Mouse (Mus musculus) limb, embryonic 14.5 days (tissue): ENCODE measurements at regions not wholly inside any gene's neighbourhood (a gene's known extent, or its start where the extent isn't known, plus 50 kb on each side); places are given as distances from the start of the nearest gene placed in this dataset.
A peak's percentile ranks its signal among the peaks of the same experiment; 100 is the strongest.

Experiments used
- ATAC-seq: fragments of 200-750 bp; cut with Nextera tagmentation; 2 replicates; pipeline ENCODE4 v1.8.0; 2017; ENCODE audit warnings: low read depth, moderate number of reproducible peaks, moderate TSS enrichment; ENCODE audit not compliant: low FRiP score
- DNase-seq: peaks from one replicate; pipeline ENCODE4 v3.0.0-alpha.2; 2015; ENCODE audit warnings: low spot score
- H3K27ac ChIP-seq: fragments of 300-500 bp; sonication (generic); replicated peaks from 2 replicates; pipeline ENCODE4 v1.5.1; 2014; ENCODE audit warnings: low read depth, mild to moderate bottlenecking, low read length, moderate library complexity, mixed read lengths
- H3K27me3 ChIP-seq: fragments of 300-500 bp; sonication (generic); 2 replicates; pipeline ENCODE4 v1.6.1; 2014; ENCODE audit warnings: low read length, mixed read lengths; ENCODE audit not compliant: control insufficient read depth, insufficient read depth
- H3K36me3 ChIP-seq: fragments of 300-500 bp; sonication (generic); 2 replicates; pipeline ENCODE4 v1.6.1; 2014; ENCODE audit warnings: mild to moderate bottlenecking, low read length, moderate library complexity, mixed read lengths; ENCODE audit not compliant: control insufficient read depth, insufficient read depth
- H3K4me1 ChIP-seq: fragments of 300-500 bp; sonication (generic); 2 replicates; pipeline ENCODE4 v1.6.1; 2014; ENCODE audit warnings: antibody characterized with exemption, low read length, mixed read lengths; ENCODE audit not compliant: control insufficient read depth, insufficient read depth
- H3K4me2 ChIP-seq: fragments of 300-500 bp; sonication (generic); replicated peaks from 2 replicates; pipeline ENCODE4 v1.6.1; 2014; ENCODE audit warnings: low read depth, mild to moderate bottlenecking, low read length, moderate library complexity; ENCODE audit not compliant: severe bottlenecking
- H3K4me3 ChIP-seq: fragments of 300-500 bp; sonication (generic); replicated peaks from 2 replicates; pipeline ENCODE4 v1.5.1; 2014; ENCODE audit warnings: low read length
- H3K9ac ChIP-seq: fragments of 300-500 bp; sonication (generic); 2 replicates; pipeline ENCODE4 v1.6.1; 2014; ENCODE audit warnings: mild to moderate bottlenecking, low read depth, low read length, moderate library complexity; ENCODE audit not compliant: severe bottlenecking
- H3K9me3 ChIP-seq: fragments of 300-500 bp; sonication (generic); 2 replicates; pipeline ENCODE4 v1.6.1; 2016; ENCODE audit warnings: low read length; ENCODE audit not compliant: control insufficient read depth
- POLR2A ChIP-seq: fragments of 200-500 bp; IDR thresholded peaks from 2 replicates; pipeline ENCODE4 v1.8.0; 2012; ENCODE audit warnings: inconsistent platforms, mild to moderate bottlenecking, moderate library complexity, borderline replicate concordance; ENCODE audit not compliant: insufficient read depth, insufficient read length; ENCODE audit errors: extremely low read depth
- WGBS: fragments of 180-500 bp; shearing (Covaris S2); extraction: QIAGEN DNeasy Blood & Tissue Kit; methylation state at CpG from one replicate; pipeline ENCODE4 v1.1.7; 2014; 5-methylcytosine and 5-hydroxymethylcytosine counted together

DNA sequence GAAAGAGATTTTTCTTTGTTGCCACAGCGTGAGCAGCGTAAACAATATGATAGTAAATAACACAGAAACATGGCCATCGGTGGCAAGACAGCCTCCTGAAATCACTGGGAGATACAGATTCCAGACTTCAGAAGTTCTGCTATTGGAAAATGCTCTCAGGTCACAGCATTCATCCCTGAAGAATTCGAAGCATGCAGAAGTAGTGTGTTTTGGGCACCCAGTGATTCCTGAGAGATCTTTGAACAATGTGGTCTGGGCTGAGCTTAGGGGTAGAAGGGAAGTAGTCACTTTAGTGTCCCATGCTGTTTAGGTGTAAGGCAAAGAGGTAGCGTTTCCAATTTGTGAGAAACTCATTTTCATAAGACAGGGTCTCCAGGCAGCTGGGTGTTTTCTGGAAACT, 126.3 kb upstream of the Tom1l1 start:
- ATAC-seq, result no peak
- no peak for TF ChIP-seq POLR2A

DNA sequence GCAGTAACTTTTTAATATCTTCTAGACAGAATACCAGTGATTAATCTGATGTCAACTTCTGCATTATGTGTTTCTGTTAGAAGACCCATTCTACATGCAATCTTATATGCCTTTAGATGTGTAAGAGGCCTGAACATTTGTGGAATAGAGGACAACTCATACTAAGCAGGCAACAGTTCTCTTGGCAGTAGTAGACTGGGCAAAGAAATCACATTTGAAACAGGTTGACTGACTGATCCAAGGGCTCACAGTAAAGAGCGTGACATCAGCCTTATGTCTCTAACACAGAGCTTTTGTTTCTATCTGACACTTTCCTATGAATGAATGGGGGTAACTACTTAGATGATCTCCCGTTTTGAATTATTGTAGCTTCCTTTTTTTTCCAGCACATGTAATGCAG, 124.8 kb upstream of the Tom1l1 start:
- no peak overlapping the region for H3K4me3 ChIP-seq
- H3K27me3 ChIP-seq, result no peaks in the 10 kb centered on the region
- TF ChIP-seq POLR2A, result no peak
- no peak overlapping the region for H3K9ac ChIP-seq
- H3K9me3 ChIP-seq, result no peaks in the 10 kb centered on the region
- no peak overlapping the region for H3K4me2 ChIP-seq
- H3K36me3 ChIP-seq, result no peaks in the 10 kb centered on the region
- WGBS, result 91% methylated on average over 2 of the region's 2 CpGs
- ATAC-seq, result no peak
- DNase-seq, result no peak
- H3K4me1 ChIP-seq, result no peaks in the 10 kb centered on the region
- H3K27ac ChIP-seq, result no peak overlapping the region

More for the DNA sequence above, 126.3 kb upstream of the Tom1l1 start:
- Histone ChIP-seq H3K4me1 (no peaks in the 10 kb centered on the region), H3K9ac (no peak overlapping the region), H3K36me3 (no peaks in the 10 kb centered on the region), H3K27ac (no peak overlapping the region), H3K9me3 (no peaks in the 10 kb centered on the region), H3K4me2 (no peak overlapping the region), H3K27me3 (no peaks in the 10 kb centered on the region), H3K4me3 (no peak overlapping the region)
- WGBS, result 81% methylated on average over 5 of the region's 5 CpGs
- no peak for DNase-seq

DNA sequence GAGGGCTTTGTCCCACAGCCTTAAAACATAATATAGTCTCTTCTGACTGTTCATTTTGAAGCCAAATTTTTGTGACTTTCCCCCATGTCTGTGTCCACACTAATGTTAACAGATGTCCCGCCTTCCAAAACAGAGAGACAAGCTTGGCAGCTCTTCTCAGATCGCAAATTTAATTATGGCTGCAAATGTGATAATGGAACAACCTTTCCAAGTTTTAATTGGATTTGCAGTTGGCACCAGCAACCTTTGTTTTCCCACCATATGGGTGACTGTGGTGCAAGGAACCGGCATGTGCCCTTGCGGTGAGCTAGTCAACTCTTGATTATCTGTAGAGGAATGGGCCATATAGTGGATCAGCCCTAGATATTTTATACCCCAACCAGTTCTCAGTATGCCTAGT, 124.4 kb upstream of the Tom1l1 start:
- no peaks in the 10 kb centered on the region for H3K9me3 ChIP-seq
- H3K27me3 ChIP-seq, result no peaks in the 10 kb centered on the region
- no peak overlapping the region for H3K4me3 ChIP-seq
- no peaks in the 10 kb centered on the region for H3K4me1 ChIP-seq
- ATAC-seq (no peak), DNase-seq (no peak)
- WGBS, result 83% methylated on average over 4 of the region's 4 CpGs
- H3K4me2 ChIP-seq, result no peak overlapping the region
- H3K36me3 ChIP-seq, result no peaks in the 10 kb centered on the region
- TF ChIP-seq POLR2A, result no peak
- no peak overlapping the region for H3K27ac ChIP-seq
- H3K9ac ChIP-seq, result no peak overlapping the region

DNA sequence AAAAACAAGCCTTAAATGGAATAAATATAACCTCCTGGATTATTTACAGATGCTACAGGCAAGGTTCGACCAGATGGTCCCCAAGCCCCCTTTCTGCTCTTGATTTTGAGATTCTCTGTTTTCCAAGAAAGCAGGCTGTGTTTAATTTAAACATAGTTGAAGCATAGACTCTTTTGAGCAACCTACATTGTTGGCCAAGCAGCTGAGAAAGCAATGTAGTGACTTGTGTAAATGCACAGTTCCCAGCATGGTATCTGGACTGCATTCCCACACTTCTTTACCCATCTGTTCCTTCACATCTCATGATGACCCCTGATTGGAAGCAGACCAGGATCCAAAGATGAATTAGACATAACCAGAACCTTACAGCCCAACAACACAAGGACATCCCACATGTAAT, 120.3 kb upstream of the Tom1l1 start:
- 53% methylated on average over 1 of the region's 1 CpGs for WGBS
- no peaks in the 10 kb centered on the region for H3K9me3 ChIP-seq
- peak; percentile 21 for DNase-seq
- no peaks in the 10 kb centered on the region for H3K27me3 ChIP-seq
- no peaks in the 10 kb centered on the region for H3K4me1 ChIP-seq
- TF ChIP-seq POLR2A, result no peak
- H3K4me3 ChIP-seq, result no peak overlapping the region
- no peak overlapping the region for H3K27ac ChIP-seq
- ATAC-seq, result no peak
- no peak overlapping the region for H3K9ac ChIP-seq
- no peak overlapping the region for H3K4me2 ChIP-seq
- H3K36me3 ChIP-seq, result no peaks in the 10 kb centered on the region

DNA sequence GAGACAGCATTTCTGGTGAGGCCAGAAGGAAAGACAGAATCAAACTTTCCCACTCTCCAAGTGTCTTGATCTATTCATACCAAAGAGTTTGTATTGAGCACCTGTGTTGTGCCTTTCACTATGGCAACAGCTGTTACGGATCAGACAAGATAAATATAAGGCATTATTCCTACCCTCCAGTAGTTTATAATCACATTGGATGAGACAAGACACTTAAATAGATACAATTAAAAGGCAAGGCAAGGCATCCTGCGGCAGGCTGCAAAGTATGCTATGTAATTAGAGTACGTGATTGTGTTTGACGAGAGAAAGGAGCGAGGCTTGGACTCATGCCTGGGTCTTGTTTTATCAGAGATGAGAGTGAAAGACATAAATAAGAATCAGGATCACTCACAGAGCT, 119.2 kb upstream of the Tom1l1 start:
- Histone ChIP-seq H3K9ac (no peak overlapping the region), H3K27ac (no peak overlapping the region), H3K4me3 (no peak overlapping the region), H3K4me2 (no peak overlapping the region), H3K27me3 (no peaks in the 10 kb centered on the region), H3K9me3 (no peaks in the 10 kb centered on the region), H3K36me3 (no peaks in the 10 kb centered on the region), H3K4me1 (no peaks in the 10 kb centered on the region)
- ATAC-seq (no peak), DNase-seq (no peak)
- no peak for TF ChIP-seq POLR2A
- 79% methylated on average over 5 of the region's 5 CpGs for WGBS
